Mouse (Mus musculus) neural tube, embryonic 10.5 days (tissue): ENCODE data around the gene Ier5.

Source experiments
- DNase-seq: peaks from one replicate; pipeline ENCODE4 v3.0.0-alpha.2; 2017; ENCODE audit warnings: low spot score; ENCODE audit errors: extremely low spot score

Ier5 gene

DNA sequence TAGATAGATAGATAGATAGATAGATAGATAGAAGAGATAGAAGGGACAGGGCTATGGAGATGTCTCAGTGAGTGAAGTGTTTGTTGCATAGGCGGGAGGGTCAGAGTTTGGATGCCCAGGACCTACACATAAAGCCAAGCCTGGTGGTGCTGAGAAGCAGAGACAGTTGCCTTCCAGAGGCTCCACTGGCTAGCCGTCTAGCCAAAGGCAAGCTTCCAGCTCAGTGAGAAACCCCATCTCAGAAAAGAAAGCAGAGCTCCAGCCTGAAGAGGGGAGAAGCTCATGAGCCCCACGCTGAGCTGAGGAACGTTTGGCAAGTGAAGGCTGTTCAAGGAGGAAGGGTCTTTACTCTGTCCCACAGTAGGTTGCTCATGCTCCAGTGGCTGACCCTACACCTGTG is 3.2 kb upstream of the Ier5 start:
- DNase-seq, result no peak

DNA sequence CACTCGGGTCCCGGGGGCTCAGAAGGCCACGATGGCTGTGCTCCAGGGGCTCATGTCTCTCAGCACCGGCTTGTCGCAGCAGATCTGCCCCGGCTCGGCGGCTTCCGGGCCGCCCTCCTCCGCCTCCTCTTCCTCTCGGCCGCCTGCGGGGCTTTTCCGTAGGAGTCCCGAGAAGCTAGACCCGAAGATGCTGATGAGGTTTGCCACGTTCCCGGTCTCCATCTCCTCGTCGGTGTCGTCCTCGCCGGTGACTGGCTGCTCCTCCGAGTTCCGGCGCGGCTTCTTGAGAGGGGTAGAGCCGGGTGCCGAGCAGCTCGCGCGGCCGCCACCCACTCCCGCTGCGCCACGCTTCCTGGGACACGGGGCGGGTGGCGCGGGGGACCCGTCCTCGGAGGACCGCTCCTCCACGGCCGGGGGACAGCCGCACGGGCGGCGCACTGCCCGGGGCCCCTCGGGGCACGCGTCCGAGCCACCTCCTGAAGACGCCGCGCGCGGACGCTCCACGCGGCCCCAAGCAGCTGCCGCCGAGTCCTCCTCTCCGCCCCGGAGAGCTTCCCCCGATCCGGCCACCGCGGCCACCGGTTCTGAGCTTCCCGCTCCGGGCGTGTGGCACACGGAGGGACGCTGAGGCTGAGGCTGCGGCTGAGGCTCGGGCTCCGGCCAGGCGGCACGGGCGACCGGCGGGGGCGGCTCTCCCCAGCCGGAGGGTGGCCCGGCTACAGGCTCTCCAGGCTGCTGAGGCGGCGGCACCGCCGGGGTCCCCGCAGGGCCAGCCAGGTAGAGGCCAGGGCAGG is 753 bp downstream of the Ier5 start:
- DNase-seq, result peak; percentile 77

DNA sequence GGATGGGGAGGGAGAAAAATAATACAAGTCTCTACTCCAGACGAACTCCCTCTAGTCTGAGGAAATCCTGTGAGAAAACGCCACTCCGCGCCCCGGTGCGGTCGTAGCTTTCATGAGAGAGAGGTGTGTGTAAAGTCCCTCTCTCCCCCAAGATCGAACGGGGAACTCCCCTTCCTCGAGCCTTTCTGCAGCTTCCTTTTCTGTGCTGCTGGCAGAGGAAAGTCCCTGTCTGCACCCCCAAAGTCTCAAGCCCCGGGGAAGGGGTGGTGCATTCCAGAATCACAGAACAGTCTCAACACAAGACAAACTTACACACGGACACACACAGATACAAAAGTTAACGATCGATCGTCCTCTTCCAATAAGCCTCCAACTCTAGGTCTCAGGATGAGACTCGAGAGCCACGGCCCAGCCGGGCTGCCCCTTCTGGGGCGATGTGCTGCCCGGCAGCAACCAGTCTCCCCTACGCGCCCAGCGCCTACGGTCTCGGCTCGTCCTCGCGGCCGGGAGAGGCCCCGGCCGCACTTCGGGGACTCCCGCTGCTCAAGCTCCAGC is 1.4 kb downstream of the Ier5 start:
- peak; percentile 71 for DNase-seq

DNA sequence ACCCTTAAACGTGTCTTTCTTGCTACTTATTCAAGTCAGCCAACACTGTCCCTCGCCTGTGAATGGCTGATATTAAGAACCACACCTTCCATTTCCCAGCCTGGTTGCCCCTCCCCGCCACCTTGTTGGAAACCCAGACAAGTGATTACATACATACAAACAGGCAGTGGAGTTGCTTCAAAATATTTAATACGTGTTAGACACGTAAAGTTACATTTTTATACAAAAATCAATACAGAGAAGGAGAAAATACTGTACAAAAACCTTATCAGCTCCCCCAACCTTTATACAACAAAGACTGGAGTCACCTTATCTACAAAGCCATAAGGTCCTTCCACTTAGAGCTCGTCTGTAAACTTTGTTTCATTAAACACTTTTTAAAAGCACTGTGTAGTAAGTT is 2.1 kb downstream of the Ier5 start:
- DNase-seq, result no peak

DNA sequence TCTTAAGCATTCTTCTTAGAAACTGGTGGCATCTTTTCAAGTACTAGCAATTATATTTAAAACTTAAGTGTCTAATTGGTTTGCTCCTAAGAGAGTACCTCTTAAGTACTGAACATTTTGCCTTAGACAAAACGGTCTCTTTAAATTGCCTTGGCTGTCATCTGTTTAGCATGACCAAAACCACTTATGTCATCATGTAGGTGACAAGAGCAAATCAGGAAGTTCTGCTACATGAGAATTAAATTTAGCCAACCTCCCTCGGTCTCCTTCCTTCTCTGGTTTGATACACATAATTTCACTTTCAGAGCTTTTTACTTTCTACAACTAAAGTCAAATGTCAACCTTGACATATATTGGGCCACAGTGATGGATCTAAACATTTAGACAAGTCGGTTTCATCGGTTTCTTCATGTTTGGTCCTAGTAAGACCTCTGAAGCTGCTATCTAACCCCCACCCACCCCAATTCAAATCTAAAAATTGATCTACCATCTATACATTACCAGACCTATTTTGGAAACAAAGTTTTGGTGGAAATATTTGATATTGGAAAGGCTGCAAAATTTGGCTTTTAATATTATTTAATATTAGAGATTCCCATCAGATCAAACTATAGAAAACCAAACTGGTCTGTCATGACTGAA is 2.7 kb downstream of the Ier5 start:
- DNase-seq, result no peak

DNA sequence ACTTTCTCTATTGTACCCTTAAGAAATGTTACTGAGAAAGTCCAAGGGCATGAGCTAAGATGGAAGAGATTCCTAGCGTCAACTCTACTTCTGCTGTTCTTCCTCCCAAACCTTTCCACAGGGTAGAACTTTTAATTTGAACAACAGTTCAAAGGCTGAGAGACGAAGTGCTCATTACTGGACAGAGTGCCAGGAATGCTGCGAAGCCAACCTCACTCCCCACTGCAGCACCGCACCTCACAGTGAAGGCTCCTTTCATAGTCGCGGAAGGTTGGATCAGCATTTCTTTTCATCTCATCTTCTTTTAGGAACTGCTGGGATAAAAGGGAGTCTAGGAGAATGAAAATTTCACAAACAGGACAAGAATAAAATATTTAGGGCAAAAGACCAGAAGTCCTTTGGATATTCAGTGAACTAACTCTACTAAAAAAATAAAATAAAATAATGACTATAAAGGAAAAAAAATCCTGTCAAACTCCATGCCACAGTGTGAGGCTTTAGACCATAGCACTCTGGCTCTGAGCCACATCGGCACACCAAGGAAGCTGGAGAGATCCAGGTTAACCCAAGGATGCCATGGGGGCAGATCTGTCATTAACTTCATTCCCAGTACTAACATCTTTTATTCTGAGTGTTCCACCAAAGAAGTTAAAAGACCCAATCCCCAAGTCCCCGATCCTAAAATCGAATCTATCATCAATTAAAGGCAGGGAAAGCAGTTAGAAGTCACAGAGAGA is 5.3 kb downstream of the Ier5 start:
- no peak for DNase-seq

DNA sequence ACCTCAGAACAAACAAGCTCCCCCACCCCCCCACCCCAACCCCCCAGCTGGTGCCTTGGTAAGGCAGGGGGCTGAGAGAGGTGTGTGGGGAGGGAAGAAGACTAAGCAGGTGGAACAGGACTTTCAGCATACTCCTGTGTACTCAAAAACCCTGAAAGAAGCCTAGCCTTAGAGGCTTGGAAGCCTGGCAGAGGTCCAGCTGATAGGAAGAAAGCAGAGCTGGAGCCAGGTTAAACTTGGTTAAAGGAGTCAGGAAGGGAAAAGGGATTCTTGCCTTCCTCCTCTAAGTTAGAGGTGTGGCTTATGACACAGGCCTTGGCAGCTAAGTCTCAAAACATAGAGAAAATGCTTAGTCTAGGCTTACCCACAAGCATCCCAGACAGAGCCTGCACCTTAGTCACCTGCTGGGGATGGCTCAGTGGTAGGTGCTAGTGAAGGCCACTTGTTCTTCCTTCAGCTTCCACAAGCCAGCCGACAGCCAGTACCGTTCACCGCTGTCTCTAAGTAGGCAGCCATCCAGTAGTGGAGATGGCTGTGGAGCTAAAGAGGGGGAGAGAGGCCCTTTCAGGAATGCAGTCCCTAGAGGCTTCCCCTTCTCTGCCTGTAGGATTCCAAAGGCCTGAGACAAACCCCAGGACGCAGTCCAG is 6.2 kb downstream of the Ier5 start:
- no peak for DNase-seq

DNA sequence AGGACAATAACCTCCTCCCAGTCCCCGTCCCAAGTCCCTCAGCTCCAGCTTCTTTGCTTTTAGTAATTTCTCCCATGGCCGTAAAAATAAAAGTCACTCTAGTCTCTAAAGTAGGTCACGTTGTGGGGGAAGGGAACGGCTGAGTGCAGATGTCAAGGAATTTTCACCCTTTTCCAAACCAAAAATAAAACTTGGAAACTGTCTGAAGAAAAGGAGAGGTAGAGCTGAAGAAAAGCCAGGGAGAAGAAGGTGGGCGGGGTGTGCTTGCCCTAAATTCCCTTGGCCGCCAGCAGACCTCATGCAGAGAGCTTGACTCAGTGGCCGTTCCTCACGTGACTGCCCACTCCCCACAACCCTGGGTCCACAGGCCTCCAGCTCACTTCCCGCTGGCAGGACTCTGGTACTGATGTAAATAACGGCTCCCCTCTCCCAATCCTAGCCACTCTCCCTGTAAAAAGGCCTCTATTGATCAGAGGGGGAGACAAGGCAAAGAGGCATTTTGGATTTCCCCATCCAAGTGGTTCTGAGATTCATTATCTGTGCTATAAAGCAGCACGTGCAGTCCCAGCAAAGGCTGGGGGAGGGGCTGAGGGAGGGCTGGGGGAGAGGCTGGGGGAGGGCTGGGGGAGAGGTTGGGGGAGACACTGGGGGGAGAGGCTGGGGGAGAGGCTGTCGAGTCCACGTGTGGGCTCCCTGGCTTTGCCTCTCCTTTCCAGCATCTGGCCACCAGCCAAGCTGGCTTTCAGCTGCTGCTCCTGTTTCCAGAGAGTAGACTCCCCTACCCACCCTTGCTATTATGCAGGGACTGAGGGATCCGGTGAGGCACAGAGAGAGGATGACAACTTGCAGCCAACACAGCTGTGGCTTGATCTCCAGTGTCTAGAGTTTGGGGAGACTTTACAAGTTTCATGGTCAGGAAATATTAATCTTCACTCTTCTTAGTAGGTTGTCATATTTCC is 7.3 kb downstream of the Ier5 start:
- DNase-seq, result no peak

DNA sequence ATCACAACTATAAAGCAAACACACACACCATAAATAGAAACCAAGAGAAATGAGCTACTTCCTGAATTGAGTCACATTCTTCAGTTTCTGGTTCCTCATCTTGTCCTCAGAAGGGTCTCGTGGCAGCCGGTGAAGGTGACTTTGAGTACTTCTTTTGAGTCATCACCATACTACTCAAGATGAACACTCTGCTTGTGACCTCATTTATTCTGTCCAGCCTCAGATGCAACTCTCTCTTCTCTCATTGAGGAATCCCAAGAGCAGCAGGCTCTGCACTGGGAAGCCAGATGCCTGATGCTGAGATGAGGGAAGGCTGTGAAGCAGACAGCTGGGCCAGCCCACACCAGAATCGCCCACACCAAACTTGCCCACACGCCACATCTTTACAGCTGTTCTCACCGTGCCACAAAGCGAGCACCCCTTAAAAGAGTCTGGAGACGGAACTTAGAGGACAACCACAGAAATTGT is 8.0 kb downstream of the Ier5 start:
- DNase-seq, result no peak

DNA sequence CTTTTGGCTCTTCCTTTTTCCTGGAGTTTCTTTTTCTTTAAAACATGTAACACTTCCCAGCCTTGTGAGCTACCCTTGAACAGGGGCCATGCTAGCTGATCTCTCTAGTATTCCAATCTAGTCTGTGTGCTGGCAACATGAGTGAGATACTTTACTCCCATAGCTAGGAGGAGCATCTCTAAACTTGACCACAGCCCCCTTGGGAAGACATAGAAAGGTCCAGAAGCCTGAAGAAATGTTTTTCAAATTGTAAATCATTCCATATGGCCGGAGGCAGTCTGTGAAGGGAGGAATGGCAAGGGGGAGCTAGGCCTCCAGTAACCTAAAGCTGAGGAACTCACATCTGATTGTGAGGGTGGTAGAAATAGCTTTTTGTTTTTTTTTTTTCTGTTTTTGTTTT is 8.7 kb downstream of the Ier5 start:
- no peak for DNase-seq

DNA sequence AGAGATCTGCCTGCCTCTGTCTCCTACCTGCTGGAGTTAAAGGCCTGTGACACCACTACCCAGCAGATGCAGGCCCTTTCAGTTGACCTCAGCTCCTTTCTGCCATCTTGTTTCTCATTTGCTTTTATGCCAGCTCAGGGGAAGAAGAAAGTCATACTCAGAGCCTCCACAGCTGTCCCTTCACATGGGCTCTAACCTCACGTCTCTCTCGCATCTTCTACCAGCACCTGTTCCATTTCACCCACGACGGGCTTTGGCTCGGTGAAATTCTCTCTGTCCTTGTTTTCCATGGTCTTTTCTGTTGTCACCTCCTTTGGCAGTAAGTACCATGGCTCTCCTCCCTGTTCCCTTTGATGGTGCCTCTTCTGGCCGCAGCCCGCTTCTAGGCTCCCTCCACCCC is 9.1 kb downstream of the Ier5 start:
- DNase-seq, result no peak

DNA sequence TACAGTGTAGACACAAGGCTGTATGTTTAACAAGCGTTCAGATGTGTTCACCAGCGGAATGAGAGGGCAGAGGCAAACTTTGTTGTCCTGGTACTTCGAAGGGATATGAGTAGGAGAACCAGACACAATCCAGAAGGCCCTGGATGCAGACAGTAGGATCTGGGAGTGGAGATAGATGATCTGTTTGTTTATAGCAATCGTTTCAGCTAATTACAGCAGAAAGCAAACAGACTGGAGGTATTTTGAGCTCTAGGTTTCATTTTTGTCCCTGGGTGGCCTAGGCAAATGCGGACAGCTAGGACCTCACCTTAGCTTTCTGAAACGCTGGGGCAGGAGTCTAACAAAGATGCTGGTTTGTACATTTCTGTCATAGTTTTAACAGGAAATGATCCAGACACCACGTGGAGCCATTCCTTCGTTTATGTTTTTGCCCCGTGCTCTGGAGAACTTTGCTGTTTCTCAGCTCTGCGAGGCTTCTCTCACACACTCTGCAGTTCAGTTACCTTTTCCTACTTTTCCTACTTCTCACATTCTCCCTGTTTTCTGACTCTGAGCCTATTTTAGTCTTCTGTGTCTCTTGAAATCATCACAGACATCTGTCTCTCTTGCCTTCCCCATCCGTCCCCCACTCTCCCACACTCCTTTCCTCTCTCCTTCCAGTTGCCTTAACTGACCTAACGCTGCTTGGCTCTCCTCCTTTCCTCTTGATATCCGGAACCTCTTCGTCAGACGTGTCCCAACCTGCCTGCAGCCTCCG is 10.4 kb downstream of the Ier5 start:
- no peak for DNase-seq

DNA sequence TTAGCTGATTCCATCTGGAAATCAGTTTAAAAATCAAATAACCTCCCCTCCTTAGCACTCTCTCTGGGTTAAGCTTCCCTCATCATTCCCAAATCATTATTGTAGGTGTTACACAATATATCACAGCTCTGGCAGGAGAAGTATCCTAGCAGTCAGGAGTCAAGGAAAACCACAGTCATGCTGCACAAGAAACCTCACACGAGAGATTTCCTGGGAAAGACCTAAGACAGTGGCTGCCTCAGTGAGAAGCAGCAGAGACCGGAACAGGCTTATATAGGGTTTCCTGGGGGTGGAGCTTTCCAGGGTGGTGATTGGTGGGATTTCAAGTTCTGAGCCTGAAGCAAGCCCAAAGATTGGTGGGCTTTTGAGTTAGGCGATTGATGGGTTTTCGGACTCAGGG is 11.4 kb downstream of the Ier5 start:
- no peak for DNase-seq

DNA sequence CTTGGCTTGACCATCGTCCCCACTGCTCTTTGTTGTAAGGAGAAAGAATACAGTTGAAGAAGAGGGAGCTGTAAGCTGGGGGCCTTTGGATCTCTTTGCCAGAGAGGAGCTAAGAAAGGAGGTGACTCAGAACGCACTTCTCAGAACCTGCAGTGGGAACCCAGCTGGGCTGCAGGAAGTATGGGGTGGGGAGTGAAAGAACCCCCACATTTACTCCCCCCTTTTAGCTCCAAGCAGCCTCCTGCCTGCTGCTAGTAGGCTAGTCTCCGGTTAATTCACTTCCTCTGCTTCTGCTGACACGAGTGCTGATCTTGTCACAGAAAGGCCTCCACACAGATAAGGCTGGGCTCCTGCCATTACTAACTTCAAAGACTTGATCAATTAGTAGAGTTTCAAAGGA is 12.5 kb downstream of the Ier5 start:
- no peak for DNase-seq

DNA sequence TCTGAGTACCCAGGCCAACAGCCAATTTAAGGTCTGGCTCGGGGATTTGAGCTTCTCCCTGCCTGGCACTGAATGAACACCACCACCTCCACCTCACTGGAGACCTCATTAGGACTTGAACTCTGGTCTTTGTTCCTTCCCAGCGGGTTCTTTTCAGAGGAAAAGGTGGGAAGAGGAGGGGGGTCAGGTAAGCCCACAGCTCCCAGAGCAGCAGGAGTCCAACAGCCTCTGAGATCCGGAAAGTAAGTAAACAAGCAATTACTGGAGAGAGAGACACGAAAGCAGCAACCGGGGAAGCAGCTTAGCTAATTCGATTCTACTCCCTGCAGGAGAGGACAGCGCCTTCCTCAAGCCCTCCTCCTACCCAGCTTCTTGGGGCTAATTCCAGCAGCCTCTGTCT is 13.0 kb downstream of the Ier5 start:
- DNase-seq, result no peak

DNA sequence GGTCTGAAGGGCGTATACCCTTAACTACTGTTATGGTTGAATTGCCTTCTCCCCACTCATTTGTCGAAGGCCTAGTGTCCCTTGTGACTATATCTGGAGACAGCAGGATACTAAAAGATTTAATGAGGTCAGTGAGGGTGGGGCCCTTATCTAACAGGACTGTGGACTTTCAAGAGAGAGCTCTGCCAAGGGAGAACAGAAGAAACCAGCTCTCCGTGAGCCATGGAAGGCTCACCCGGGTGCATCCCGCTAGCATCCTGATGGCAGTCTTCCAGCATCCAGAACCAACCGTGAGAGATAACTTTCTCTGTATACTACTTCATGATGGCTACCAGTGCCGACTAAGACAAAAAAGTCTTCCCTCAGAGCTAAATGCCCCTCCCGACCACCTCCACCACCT is 14.6 kb downstream of the Ier5 start:
- no peak for DNase-seq

DNA sequence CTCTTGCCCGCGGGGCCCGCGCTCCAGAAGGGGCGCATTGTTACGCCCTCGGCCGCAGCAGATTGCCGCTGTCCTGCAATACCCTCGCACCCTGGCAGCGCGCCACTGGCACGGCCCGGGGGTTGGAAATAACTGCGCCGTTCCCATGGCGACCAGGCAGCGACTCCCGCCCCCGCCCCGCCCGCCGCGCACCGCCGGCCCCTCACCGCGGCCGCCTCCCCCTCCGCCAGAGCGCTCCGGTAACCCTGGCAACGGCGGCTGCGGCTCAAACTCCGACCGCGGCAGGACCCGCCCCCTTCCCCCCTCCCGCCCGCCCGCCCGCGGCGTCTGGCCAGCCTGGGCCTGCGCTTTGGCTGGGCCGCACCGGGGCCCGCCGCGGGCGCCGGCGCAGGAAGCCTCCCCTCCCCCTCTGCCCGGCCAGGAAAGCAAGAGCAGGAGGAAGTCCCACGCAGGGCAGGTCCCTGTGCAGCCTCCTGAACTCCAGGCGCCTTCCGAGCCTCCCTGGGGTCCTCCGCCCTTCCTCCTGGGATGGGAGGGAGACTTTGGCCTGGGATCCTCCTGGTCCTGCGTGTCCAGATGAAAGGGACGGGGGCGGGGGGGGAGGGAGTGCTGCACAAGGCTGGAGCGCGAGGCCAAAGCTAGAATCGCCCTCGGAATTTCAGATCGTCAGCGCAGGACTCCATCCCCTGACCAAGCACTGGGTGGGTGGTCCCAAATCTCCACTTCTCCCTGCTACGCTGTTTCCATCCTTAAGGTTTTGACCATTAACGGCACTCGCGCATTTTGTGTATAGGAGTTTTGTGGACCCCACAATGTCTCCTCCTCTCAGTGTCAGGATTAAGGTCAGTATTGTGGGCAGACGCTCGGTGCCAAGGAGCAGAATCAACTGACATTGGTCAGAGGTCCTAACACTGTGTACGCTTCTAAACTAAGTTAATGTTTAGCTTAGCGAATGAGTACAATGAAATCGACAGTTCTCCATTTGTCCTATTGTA is 15.9 kb downstream of the Ier5 start:
- DNase-seq, result peak; percentile 97

DNA sequence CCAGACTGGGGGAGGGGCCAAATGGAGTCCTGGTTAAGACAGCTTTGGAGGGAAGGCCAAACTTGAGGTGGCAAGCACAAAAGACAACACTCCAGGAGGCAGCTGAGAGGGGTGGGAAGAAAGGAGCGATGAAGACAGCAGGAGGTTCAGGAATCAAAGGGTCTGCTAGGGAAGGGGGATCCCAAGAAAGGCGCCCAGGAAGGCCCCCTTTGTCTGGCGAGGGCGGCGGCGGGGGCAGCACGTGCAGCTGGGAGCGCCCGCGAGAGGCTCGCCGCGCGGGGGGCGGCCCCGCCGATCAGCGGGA is 16.5 kb downstream of the Ier5 start:
- DNase-seq, result peak; percentile 85
